Mouse (Mus musculus): ENCODE results near the gene Gm5771.
"Not testable (repeated sequence)": the region's sequence is repeated elsewhere in the genome, so short reads cannot be mapped to it uniquely, and the experiment has no call there.

Gene Gm5771

GRCm38 (mm10) chr6:41392056-41392455 lies at the start of gene Gm5771:
Gene Gm5771 (plus strand): TSS chr6:41392356.
- DNase-seq: not testable (repeated sequence)

DNA sequence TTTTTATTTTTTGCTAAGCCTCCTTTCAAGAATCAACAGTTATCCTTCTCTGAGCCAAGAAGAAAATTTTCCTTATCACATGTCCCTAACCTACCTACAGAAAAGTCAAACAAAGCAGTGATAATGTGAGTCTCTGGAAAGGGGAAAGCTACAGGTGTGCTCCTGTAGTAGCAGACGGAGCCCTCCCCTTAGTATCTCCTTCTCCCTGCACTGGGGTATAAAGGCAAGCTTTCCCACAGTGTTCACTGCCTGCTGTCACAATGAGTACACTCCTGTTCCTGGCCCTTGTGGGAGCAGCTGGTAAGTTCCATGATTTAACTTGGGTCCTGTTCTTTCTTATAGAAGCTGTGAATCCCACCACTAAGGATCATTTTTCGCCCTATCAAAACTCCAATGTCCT lies 38.2 kb upstream of the Gm5771 start, which contains the start of gene Try10:
Try10 (plus strand) TSS at position 174 of the 400 bp plus-strand sequence.
- DNase-seq: no peak

DNA sequence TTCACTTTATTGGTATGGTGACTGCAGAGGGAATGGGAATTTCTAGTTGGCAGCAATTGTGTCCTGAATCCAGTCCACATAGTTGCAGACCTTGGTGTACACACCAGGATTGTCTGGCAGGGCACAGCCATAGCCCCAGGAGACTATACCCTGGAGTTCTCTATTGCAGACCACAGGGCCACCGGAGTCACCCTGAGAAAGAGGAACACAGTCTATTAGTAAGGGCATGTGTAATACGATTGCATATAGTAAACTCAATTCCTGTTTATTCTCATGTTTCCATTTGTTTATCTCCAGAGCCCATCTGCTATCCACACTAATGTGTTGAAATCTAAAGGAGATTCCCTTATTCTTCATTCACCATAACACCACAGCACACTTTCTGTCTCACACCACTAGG lies 18.4 kb upstream of the Gm5771 start:
- not testable (repeated sequence) for DNase-seq

- not testable (repeated sequence) for DNase-seq
Observed at GRCm38 (mm10) chr6:41377578-41377977, 14.6 kb upstream of the Gm5771 start, which contains the start of gene Prss3. Gene Prss3 (minus strand): TSS chr6:41377678.

GRCm38 (mm10) chr6:41386781-41387180 lies 5.4 kb upstream of the Gm5771 start:
- DNase-seq: no peak

GRCm38 (mm10) chr6:41391640-41392039 lies 516 bp upstream of the Gm5771 start:
- DNase-seq: not testable (repeated sequence)

GRCm38 (mm10) chr6:41442261-41442660 lies 50.1 kb downstream of the Gm5771 start:
- not testable (repeated sequence) for DNase-seq

- DNase-seq: not testable (repeated sequence)
Observed at GRCm38 (mm10) chr6:41446045-41446444, 53.9 kb downstream of the Gm5771 start, which contains the start of gene Gm10334. Gene Gm10334 (minus strand): TSS chr6:41446145.

Measured in lung, postnatal 4 days (tissue).